Mouse (Mus musculus) ES-CJ7 (cell line): ENCODE measurements around the gene Pcsk2.

Source experiments
- DNase-seq: peaks from one replicate; pipeline ENCODE4 v3.0.0; 2011; ENCODE audit warnings: low read depth, low spot score

Gene Pcsk2

DNA sequence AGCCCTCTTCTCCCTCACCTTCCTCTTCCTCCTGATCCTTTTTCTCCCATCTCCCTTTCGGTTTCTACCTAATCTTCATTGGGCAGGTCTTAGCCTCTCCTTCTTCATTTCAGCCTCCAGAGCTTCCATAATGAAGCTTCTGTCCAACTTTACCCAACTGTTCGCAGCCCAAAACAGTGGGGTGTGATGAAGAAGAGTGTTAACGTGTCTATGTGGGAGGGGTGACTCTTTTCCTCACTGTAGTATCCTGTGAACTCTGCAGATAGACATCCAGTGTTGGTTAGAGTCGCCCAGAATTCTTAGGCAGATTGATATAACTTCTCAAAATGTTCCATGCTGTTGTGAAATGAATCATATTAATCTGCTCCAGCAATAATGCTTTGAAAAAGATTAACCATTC is 98.4 kb downstream of the Pcsk2 start:
- no peak for DNase-seq

DNA sequence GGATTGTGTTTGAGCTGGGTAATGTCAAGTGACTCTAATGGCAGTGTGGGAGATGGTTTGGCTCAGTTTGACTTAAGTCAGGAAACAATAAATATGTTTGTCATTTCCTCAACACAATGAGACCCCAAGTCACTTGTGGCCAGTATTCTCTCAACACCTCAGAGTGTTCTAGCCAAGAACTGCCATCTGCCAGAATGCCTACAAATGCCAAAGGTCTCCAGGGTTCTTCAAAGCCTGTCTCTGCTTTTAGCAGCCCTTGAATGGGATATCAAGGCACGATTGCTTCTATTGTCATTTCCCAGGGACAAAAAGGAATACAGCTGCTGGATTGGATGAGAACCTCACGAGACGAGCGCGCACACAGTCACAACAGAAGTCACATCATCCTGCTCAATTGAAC is 100.0 kb downstream of the Pcsk2 start:
- DNase-seq = no peak

- no peak for DNase-seq
Measured at GRCm38 (mm10) chr2:143654621-143655020, 108.7 kb downstream of the Pcsk2 start.

GRCm38 (mm10) chr2:143656968-143657367 is 111.0 kb downstream of the Pcsk2 start:
- DNase-seq = no peak

GRCm38 (mm10) chr2:143666785-143667184 is 120.8 kb downstream of the Pcsk2 start:
- no peak for DNase-seq

- no peak for DNase-seq
Measured at GRCm38 (mm10) chr2:143677869-143678268, 131.9 kb downstream of the Pcsk2 start.

GRCm38 (mm10) chr2:143679513-143679912 is 133.6 kb downstream of the Pcsk2 start:
- peak; percentile 45 for DNase-seq

DNA sequence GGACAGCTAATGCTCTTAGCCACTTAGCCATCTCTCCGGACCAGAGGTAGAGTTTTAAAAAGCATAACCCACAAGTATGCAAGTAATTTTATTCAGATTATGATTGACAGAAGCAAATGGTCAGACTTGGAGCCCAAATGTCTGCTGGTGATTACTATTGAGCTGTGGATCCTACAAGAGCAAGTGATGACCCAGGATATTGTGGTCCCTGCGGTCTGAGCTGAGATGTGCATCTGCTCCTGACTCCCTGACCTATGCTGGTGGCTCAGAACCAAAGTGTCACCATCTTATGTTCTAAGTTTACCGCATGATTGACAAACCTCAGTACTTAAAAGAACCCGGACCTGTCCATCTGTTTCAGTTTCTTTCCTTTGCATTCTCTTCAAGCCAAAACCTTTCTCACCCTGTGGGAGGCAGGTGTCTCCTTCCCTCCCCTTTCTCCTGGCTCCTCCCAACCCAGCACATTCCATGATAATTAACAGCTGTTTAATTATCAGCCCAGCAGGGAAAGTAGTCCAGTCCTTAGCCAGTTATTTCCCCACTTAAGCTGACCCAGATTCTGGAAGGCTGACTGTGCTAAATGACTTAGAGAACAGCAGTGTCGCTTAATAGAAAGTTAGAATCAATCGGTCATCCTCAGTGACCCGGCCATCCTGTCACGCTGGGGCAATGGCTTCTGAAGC is 136.1 kb downstream of the Pcsk2 start:
- DNase-seq = no peak

- no peak for DNase-seq
Measured at GRCm38 (mm10) chr2:143683513-143683912, 137.6 kb downstream of the Pcsk2 start.

GRCm38 (mm10) chr2:143691244-143691643 is 145.3 kb downstream of the Pcsk2 start:
- no peak for DNase-seq

GRCm38 (mm10) chr2:143696026-143696557 is 150.1 kb downstream of the Pcsk2 start:
- no peak for DNase-seq

GRCm38 (mm10) chr2:143696704-143697103 is 150.7 kb downstream of the Pcsk2 start:
- no peak for DNase-seq

DNA sequence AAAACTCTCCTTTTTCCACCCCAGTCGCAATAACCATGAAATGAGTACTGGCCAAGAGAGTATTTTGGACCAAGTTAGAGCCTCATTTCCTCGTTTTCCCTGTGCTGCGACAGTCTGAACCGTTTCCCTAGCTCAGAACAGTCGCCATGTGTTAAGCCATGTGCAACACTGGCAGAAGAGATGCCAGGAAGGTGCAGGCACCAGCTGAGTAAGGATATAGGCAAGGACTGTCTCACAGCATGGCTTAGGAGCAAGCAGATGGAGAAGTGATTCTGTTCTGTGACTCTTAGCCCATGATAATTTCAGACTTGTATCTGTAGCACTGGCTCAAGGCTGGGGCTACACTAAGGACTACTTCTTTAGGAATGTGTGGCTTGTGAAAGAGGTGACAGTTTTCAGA is 155.2 kb downstream of the Pcsk2 start:
- DNase-seq = no peak

DNA sequence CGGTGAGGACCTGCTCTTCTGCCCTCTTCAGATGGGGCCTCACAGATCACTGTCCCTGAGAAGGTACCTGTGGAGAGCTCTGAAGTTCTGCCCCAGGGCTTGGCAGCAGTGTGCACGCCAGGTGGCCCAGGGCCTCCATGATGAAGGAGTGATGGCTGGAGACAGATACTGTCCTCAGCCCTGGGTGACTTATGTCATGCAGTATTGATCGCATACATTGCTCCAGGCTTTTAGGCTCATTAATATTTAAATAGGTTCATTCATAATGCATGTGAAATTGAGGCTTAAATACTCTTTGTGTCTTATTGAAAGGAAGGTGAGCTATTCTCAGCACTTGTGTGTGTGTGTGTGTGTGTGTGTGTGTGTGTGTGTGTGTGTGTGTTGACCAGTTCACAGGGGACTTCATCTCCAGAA is 157.0 kb downstream of the Pcsk2 start:
- DNase-seq = no peak

GRCm38 (mm10) chr2:143708205-143708604 is 162.2 kb downstream of the Pcsk2 start:
- DNase-seq = no peak

DNA sequence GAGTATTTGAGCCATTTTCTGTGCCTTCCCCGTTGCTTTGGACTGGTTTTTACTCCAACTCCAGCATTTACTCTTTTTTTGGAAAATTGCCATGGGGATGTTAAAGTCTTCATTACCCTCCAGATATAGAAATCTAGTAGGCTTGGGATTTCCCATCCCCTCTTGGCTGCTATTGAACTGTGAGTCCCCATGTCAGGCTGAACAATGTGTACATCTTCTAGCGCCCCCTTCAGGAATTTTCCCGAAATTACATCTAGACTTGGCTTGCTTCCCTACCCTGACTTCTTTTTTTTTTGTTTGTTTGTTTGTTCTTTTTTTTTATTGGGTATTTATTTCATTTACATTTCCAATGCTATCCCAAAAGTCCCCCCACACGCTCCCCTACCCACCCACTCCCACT is 163.3 kb downstream of the Pcsk2 start:
- DNase-seq = peak; percentile 17

DNA sequence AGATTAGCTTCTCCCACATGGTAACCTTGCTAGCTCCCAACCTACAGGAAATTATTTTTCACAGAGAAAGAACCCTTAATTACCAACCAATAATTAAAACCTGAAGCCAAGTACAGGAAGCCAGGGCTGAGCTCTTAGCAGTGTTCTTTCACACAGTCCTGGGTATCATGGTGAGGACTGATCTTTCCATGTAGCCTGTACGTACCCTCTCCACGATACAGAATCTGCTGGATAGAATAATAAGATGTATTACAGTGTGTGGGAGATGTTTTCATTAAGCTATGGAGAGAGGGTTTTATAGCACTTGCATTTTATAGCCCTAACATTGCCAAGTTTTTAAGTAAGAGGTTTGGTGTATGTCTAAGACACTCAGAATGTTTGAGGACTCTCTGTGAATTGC is 164.0 kb downstream of the Pcsk2 start:
- no peak for DNase-seq

- no peak for DNase-seq
Measured at GRCm38 (mm10) chr2:143711886-143712285, 165.9 kb downstream of the Pcsk2 start.

DNA sequence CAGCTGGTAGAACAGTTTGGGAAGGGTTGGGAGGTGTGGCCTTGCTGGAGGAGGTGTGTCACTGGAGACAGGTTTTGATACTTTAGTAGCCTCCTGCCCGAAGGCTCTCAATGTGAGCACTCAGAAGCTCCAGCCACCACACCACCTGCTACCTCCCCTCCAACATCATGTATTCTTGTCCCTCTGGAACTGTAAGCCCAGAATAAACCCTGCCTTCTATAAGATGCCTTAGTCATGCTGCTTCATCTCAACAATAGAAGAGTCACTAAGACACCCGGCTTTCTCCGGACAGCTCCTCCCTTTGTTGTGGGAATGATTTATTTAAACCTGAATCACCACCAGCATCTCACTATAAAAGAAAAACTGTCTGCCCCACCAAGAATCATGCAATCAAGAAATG is 166.9 kb downstream of the Pcsk2 start:
- DNase-seq = no peak

DNA sequence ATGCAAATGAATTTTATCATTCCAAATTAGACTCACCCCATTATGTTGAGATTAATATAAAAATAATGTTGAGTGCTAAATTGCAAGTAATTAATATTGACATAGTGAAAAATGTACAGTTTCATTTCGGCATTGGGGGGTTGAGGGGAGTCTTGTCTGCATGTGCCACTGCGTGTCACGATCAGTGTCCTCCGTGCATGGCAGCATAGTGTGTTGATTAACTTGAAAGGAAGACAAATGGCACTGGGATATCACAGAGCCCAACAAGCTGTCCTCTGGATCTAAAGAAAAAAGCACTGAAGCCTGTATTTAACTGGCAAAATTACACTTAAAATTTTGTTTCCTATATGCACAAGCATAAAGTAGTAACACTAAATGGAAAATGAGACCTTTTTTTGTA is 167.9 kb downstream of the Pcsk2 start:
- DNase-seq = no peak

DNA sequence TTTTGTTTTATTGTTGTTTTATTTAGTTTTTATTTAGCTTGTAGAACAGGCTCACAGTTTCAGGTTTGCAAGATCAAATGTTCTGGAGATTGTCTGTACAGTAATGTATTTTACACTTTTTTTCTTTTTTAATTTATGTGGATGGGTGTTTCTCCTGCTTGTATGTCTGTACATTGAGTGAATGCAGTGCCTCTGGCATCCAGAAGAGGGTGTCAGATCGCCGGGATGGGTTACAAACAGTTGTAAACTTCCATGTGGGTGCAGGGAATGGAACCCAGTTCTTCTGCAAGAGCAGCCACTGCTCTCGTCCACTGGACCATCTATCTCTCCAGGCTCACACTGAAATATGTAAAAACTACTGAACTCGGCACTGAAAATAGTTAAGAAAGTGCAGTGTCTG is 169.2 kb downstream of the Pcsk2 start:
- peak; percentile 53 for DNase-seq

- no peak for DNase-seq
Measured at GRCm38 (mm10) chr2:143723231-143723630, 177.3 kb downstream of the Pcsk2 start.

DNA sequence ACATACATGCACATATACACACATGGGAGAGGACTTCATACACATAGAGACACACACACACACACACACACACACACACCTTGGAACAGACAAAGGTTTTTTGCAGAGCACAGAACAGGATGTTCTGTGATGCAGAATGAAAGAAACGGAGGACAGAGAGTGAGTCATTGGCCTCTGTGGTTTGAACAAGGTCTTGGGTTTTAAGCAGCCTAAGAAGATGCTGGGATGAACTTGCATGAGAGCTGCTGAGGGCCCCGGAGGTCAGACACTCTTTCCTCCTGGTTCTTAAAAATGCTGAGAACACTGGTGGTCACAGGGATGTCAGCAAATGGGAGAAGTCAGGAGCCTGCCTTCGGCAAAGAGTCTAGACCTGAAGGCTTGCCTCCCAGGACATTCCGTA is 178.1 kb downstream of the Pcsk2 start:
- no peak for DNase-seq

DNA sequence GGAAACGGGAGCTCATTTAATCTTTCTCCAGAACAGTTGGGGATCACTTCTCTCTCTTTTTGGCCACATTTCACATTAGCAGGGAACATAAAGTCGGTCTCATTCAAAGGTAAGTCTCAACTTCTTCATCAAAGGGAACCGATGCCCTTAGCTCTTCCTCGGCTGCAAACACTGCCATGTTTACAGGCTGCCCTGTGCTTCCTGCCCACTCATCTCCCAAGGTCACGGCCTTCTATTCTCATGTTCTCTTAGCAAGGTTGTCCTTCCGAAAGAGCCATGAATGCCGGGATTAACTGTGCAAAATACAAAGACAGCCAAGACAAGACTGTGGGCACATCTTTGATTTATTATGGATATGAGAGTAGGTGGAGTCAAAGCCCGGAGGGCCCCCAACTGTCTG is 178.8 kb downstream of the Pcsk2 start:
- no peak for DNase-seq
